Mouse (Mus musculus): Measurements from ENCODE around the gene Mrgprg. TPM values are rescaled to one million over a fixed set of nuclear protein-coding genes. Genes with fewer than 3 reads are reported as not detected.
A peak's percentile ranks its signal among the peaks of the same experiment; 100 is the strongest.

The Mrgprg gene
- not detected for total RNA-seq (2022)

GRCm38 (mm10) chr7:143766893-143767292 lies at the start of gene Mrgprg:
Gene Mrgprg, minus strand, starts transcription at chr7:143766993.
- DNase-seq (ENCODE audit: low spot score in 2 of 2), result no peak

GRCm38 (mm10) chr7:143808909-143809308 lies 42.1 kb upstream of the Mrgprg start:
- no peak for DNase-seq (ENCODE audit: low spot score in 2 of 2)

GRCm38 (mm10) chr7:143805199-143805624 lies 38.4 kb upstream of the Mrgprg start:
- DNase-seq (ENCODE audit: low spot score in 2 of 2), result no peak

GRCm38 (mm10) chr7:143801195-143802065 lies 34.6 kb upstream of the Mrgprg start:
- no peak for DNase-seq (ENCODE audit: low spot score in 2 of 2)

GRCm38 (mm10) chr7:143800770-143801169 lies 34.0 kb upstream of the Mrgprg start:
- no peak for DNase-seq (ENCODE audit: low spot score in 2 of 2)

- DNase-seq (ENCODE audit: low spot score in 2 of 2), result no peak
Observed at GRCm38 (mm10) chr7:143798783-143799182, 32.0 kb upstream of the Mrgprg start.

- DNase-seq (ENCODE audit: low spot score in 2 of 2), result no peak
Observed at GRCm38 (mm10) chr7:143793121-143793520, 26.3 kb upstream of the Mrgprg start.

GRCm38 (mm10) chr7:143792336-143792985 lies 25.7 kb upstream of the Mrgprg start:
- no peak for DNase-seq (ENCODE audit: low spot score in 2 of 2)

- peak; percentile 40 to 77 for DNase-seq (ENCODE audit: low spot score in 2 of 2)
Observed at GRCm38 (mm10) chr7:143783996-143784829, 17.4 kb upstream of the Mrgprg start, which contains the start of gene Mrgpre. Gene Mrgpre, minus strand, starts transcription at chr7:143784500.

GRCm38 (mm10) chr7:143783378-143783995 lies 16.7 kb upstream of the Mrgprg start:
- peak in 1 of 2 experiments; percentile 21 for DNase-seq (ENCODE audit: low spot score in 2 of 2)

GRCm38 (mm10) chr7:143777375-143777774 lies 10.6 kb upstream of the Mrgprg start:
- DNase-seq (ENCODE audit: low spot score in 2 of 2), result no peak

- no peak for DNase-seq (ENCODE audit: low spot score in 2 of 2)
Observed at GRCm38 (mm10) chr7:143776137-143776536, 9.3 kb upstream of the Mrgprg start.

GRCm38 (mm10) chr7:143769461-143769860 lies 2.7 kb upstream of the Mrgprg start:
- no peak for DNase-seq (ENCODE audit: low spot score in 2 of 2)

GRCm38 (mm10) chr7:143768267-143768666 lies 1.5 kb upstream of the Mrgprg start:
- no peak for DNase-seq (ENCODE audit: low spot score in 2 of 2)

- no peak for DNase-seq (ENCODE audit: low spot score in 2 of 2)
Observed at GRCm38 (mm10) chr7:143764876-143765530, 1.8 kb downstream of the Mrgprg start.

GRCm38 (mm10) chr7:143763794-143764193 lies 3.0 kb downstream of the Mrgprg start:
- DNase-seq (ENCODE audit: low spot score in 2 of 2), result no peak

GRCm38 (mm10) chr7:143758956-143759355 lies 7.8 kb downstream of the Mrgprg start:
- no peak for DNase-seq (ENCODE audit: low spot score in 2 of 2)

- no peak for DNase-seq (ENCODE audit: low spot score in 2 of 2)
Observed at GRCm38 (mm10) chr7:143757696-143758095, 9.1 kb downstream of the Mrgprg start.

- peak; percentile 32 to 65 for DNase-seq (ENCODE audit: low spot score in 2 of 2)
Observed at GRCm38 (mm10) chr7:143757027-143757390, 9.8 kb downstream of the Mrgprg start.
